Mouse (Mus musculus) forebrain, postnatal 0 days (tissue): ENCODE measurements around the gene Hnrnpa3. TPM values are rescaled to one million over a fixed set of nuclear protein-coding genes. Genes with fewer than 3 reads are reported as not detected.

Experiments used
- ATAC-seq: fragments of 200-750 bp; cut with Nextera tagmentation; 2 replicates; pipeline ENCODE4 v1.8.0; 2017; ENCODE audit warnings: mild to moderate bottlenecking, moderate library complexity
- DNase-seq: peaks from one replicate; pipeline ENCODE4 v3.0.0-alpha.2; 2015
- H3K27ac ChIP-seq: fragments of 300-500 bp; sonication (generic); 2 replicates; pipeline ENCODE4 v1.5.1; 2014; ENCODE audit warnings: low read depth, mild to moderate bottlenecking, antibody characterized with exemption, low read length, moderate library complexity, mixed read lengths
- H3K27me3 ChIP-seq: fragments of 300-500 bp; sonication (generic); 2 replicates; pipeline ENCODE4 v1.6.1; 2014; ENCODE audit warnings: mild to moderate bottlenecking, low read length, mixed read lengths; ENCODE audit not compliant: insufficient read depth
- H3K36me3 ChIP-seq: fragments of 300-500 bp; sonication (generic); 2 replicates; pipeline ENCODE4 v1.6.1; 2014; ENCODE audit warnings: mild to moderate bottlenecking, moderate library complexity; ENCODE audit not compliant: insufficient read depth
- H3K4me1 ChIP-seq: fragments of 300-500 bp; sonication (generic); 2 replicates; pipeline ENCODE4 v1.6.1; 2014; ENCODE audit warnings: antibody characterized with exemption; ENCODE audit not compliant: insufficient read depth
- H3K4me2 ChIP-seq: fragments of 300-500 bp; sonication (generic); 2 replicates; pipeline ENCODE4 v1.6.1; 2014; ENCODE audit warnings: low read depth, mild to moderate bottlenecking, moderate library complexity
- H3K4me3 ChIP-seq: fragments of 300-500 bp; sonication (generic); 2 replicates; pipeline ENCODE4 v1.5.1; 2014; ENCODE audit warnings: low read depth, low read length, mixed read lengths
- H3K9ac ChIP-seq: fragments of 300-500 bp; sonication (generic); 2 replicates; pipeline ENCODE4 v1.6.1; 2014; ENCODE audit warnings: mild to moderate bottlenecking
- H3K9me3 ChIP-seq: fragments of 300-500 bp; sonication (generic); 2 replicates; pipeline ENCODE4 v1.6.1; 2016; ENCODE audit warnings: low read length
- CTCF ChIP-seq: sonication (generic); IDR thresholded peaks from 2 replicates; pipeline ENCODE4 v1.5.1; 2016; ENCODE audit warnings: antibody characterized with exemption, control low read depth, low read depth
- whole genome bisulfite sequencing: fragments of 180-500 bp; shearing (Covaris S2); extraction: QIAGEN DNeasy Blood & Tissue Kit; methylation state at CpG from one replicate; pipeline ENCODE4 v1.1.7; 2014; 5-methylcytosine and 5-hydroxymethylcytosine counted together
- polyA plus RNA-seq: library from polyadenylated mRNA; unstranded; fragments of >200 nt; fragmentation: Nextera tagmentation; extraction: Ambion mirVana; gene quantifications from 2 replicates; pipeline ENCODE4 v1.2.1, GENCODE M21; 2015
- total RNA-seq: library from RNA; depleted of rRNA; stranded (reverse); fragments of >200 nt; gene quantifications from 2 replicates; pipeline ENCODE4 v1.2.3, GENCODE M21; 2014

Hnrnpa3 gene
- total and polyA plus RNA-seq, 2 experiments from 2014 or later, result 107 to 132 TPM

GRCm38 (mm10) chr2:75679947-75680346 is 20.9 kb downstream of the Hnrnpa3 start:
- Histone ChIP-seq H3K27ac (no peak overlapping the region), H3K4me3 (no peak overlapping the region), H3K9me3 (no peaks in the 10 kb centered on the region), H3K27me3 (no peaks in the 10 kb centered on the region), H3K4me1 (no peaks in the 10 kb centered on the region), H3K9ac (no peak overlapping the region), H3K36me3 (no peaks in the 10 kb centered on the region), H3K4me2 (no peak overlapping the region)
- ATAC-seq (no peak), DNase-seq (no peak)
- 94% methylated on average over 8 of the region's 8 CpGs for WGBS
- no peak for TF ChIP-seq CTCF

- no peak for TF ChIP-seq CTCF
- Histone ChIP-seq H3K36me3 (no peaks in the 10 kb centered on the region), H3K9ac (no peak overlapping the region), H3K9me3 (no peaks in the 10 kb centered on the region), H3K27me3 (no peaks in the 10 kb centered on the region), H3K27ac (no peak overlapping the region), H3K4me3 (no peak overlapping the region), H3K4me1 (no peaks in the 10 kb centered on the region), H3K4me2 (no peak overlapping the region)
- 66% methylated on average over 7 of the region's 7 CpGs for WGBS
- DNase-seq (no peak), ATAC-seq (no peak)
Measured at GRCm38 (mm10) chr2:75681439-75681838, 22.4 kb downstream of the Hnrnpa3 start.

GRCm38 (mm10) chr2:75682978-75683709 is 24.1 kb downstream of the Hnrnpa3 start:
- DNase-seq, result no peak
- TF ChIP-seq CTCF, result no peak
- 0 out of 2 replicates have a peak overlapping the region, but pooled peaks have one; percentile 4 for H3K27ac ChIP-seq
- no peak overlapping the region for H3K4me3 ChIP-seq
- no peak overlapping the region for H3K9ac ChIP-seq
- H3K4me1 ChIP-seq, result no peaks in the 10 kb centered on the region
- H3K4me2 ChIP-seq, result no peak overlapping the region
- H3K36me3 ChIP-seq, result no peaks in the 10 kb centered on the region
- WGBS, result 61% methylated on average over 15 of the region's 15 CpGs
- H3K9me3 ChIP-seq, result no peaks in the 10 kb centered on the region
- no peaks in the 10 kb centered on the region for H3K27me3 ChIP-seq
- ATAC-seq, result no peak

- Histone ChIP-seq H3K9me3 (no peaks in the 10 kb centered on the region), H3K9ac (no peak overlapping the region), H3K27me3 (no peaks in the 10 kb centered on the region), H3K36me3 (no peaks in the 10 kb centered on the region), H3K4me1 (no peaks in the 10 kb centered on the region), H3K4me2 (no peak overlapping the region), H3K27ac (no peak overlapping the region), H3K4me3 (no peak overlapping the region)
- no peak for TF ChIP-seq CTCF
- ATAC-seq (no peak), DNase-seq (no peak)
- WGBS, result 71% methylated on average over 3 of the region's 3 CpGs
Measured at GRCm38 (mm10) chr2:75684526-75684925, 25.5 kb downstream of the Hnrnpa3 start.

- Histone ChIP-seq H3K27ac (no peak overlapping the region), H3K36me3 (no peaks in the 10 kb centered on the region), H3K9me3 (no peaks in the 10 kb centered on the region), H3K4me3 (no peak overlapping the region), H3K9ac (no peak overlapping the region), H3K4me1 (no peaks in the 10 kb centered on the region), H3K4me2 (no peak overlapping the region), H3K27me3 (no peaks in the 10 kb centered on the region)
- no peak for DNase-seq
- WGBS, result 89% methylated on average over 6 of the region's 6 CpGs
- no peak for ATAC-seq
- no peak for TF ChIP-seq CTCF
Measured at GRCm38 (mm10) chr2:75685458-75685861, 26.4 kb downstream of the Hnrnpa3 start.

GRCm38 (mm10) chr2:75687040-75687749 is 28.1 kb downstream of the Hnrnpa3 start:
- Histone ChIP-seq H3K4me2 (no peak overlapping the region), H3K27ac (no peak overlapping the region), H3K4me3 (no peak overlapping the region), H3K4me1 (no peaks in the 10 kb centered on the region), H3K36me3 (no peaks in the 10 kb centered on the region), H3K9ac (no peak overlapping the region), H3K9me3 (no peaks in the 10 kb centered on the region), H3K27me3 (no peaks in the 10 kb centered on the region)
- TF ChIP-seq CTCF, result no peak
- 87% methylated on average over 10 of the region's 10 CpGs for WGBS
- DNase-seq, result no peak
- no peak for ATAC-seq

- Histone ChIP-seq H3K27ac (no peak overlapping the region), H3K9me3 (no peaks in the 10 kb centered on the region), H3K9ac (no peak overlapping the region), H3K4me2 (no peak overlapping the region), H3K4me3 (no peak overlapping the region), H3K27me3 (no peaks in the 10 kb centered on the region), H3K4me1 (no peaks in the 10 kb centered on the region), H3K36me3 (no peaks in the 10 kb centered on the region)
- no peak for ATAC-seq
- DNase-seq, result no peak
- WGBS, result 97% methylated on average over 1 of the region's 1 CpGs
- no peak for TF ChIP-seq CTCF
Measured at GRCm38 (mm10) chr2:75688901-75689300, 29.8 kb downstream of the Hnrnpa3 start.
